Mouse (Mus musculus): ENCODE measurements around the gene Mpzl3.

DNA sequence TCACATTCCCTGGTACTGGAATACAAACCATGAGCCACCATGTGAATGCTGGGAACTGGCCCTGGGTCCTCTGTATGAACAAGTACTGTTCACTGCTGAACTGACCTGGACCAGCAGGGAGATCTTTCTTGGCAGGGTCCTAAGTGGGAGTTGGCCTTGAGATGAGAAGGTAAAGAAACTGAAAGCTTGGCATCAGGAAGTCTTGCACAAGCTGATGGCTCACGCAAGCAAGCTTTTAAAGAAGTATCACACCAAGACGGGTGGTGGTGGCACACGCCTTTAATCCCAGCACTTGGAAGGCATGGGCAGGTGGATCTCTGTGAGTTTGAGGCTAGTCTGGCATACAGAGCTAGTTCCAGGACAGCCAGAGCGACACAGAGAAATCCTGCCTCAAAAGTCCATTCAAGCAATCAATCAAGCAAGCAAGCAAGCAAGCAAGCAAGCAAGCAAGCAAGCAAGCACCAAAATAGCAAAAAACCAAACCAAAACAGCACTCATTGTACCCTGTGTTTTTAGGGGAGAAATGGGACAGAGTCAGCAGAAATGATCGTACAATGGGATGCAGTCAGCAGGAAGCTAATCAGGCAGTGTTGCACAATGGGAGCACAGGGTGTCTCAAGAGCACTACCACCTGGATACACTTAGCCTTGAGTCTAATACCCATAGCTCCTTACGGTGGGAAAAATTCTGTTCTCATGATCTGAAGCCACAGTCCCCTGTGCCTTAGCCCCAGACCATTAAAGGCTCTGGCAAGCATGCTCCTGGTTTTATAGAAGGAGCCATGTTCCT is 40.4 kb downstream of the Mpzl3 start:
- TF ChIP-seq CTCF (IDR thresholded peaks at IDR 0.05; ENCODE audit: control insufficient read depth, insufficient read depth, low read length) (no peak), POLR2A (IDR thresholded peaks at IDR 0.05; ENCODE audit: borderline replicate concordance, control insufficient read depth, low read depth, low read length) (no peak)

Data from bone marrow, adult 2 months (tissue).